Mouse (Mus musculus) lung, postnatal 14 days (tissue): Measurements from ENCODE around the gene Otulinl.

Experiments
- DNase-seq: peaks from one replicate; pipeline ENCODE4 v3.0.0; 2021

Gene Otulinl

DNA sequence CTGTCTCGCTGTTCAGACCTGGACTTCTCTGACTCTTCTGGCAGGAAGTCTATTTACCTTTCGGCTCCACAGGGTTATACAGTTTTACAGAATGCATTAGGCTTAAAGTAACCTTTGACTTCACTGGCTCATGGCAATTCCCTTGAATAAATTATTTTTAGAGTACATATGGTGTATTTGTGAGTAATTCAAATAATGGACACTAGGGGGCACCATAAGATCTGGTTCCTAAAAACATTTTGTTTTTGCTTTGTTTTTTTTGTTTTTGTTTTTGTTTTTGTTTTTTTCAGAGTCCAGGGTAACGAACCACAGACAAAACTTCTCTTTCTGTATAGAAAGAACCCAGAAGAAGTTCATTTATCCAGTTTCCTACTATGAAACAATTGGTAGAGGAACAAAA is 33.7 kb downstream of the Otulinl start:
- no peak for DNase-seq

DNA sequence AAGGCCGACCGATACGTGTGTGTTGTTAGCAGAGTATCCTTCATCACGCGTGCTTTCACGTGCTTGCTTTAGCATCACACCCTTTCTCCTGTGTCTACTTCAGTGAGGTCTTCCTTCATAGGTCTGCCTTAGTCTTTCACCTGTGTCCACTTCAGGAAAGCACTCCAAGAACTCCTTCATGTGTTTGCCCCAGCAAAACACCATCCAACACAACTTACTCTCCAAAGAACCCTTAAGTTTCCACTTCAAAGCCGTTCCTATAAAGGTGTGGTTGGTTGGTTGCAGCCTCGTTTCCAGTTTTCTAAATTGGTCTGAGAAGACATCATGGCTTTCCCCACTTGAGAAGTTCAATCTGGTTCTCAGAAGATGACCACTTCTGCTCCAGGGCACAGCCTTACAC is 34.7 kb downstream of the Otulinl start:
- no peak for DNase-seq

DNA sequence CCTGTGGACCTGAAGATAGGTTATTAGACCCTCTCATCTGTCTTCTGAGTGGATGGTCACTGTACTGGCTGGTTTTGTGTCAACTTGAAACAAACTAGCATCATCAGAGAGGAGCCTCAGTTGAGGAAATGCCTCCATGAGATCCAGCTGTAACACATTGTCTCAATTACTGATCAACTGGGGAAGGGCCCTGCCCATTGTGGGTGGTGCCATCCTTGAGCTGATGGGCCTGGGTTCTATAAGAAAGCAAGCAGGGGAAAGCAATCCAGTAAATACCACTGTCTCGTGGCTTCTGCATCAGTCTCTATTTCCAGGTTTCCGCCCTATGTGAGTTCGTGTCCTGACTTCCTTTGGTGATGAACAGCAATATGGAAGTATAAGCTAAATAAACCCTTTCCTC is 36.1 kb downstream of the Otulinl start:
- DNase-seq = no peak

DNA sequence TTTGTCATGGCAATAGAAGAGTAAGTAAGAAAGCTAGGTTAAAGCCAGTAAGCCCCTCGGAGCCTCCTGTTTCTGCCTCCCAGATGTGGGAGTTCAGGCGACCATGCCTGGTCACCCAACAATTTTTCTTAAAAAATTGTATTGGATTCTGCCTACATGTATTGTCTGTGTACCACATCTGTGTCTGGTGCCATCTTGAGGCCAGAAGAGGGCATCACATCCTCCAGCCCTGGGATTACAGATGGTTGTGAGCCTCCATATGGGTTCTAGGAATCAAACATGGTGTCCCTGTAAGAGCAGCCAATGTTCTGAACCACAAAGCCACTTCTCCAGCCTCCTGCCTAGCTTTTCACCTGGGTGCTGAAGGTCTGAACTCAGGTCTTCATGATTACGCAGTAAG is 38.5 kb downstream of the Otulinl start:
- DNase-seq = peak; percentile 52

DNA sequence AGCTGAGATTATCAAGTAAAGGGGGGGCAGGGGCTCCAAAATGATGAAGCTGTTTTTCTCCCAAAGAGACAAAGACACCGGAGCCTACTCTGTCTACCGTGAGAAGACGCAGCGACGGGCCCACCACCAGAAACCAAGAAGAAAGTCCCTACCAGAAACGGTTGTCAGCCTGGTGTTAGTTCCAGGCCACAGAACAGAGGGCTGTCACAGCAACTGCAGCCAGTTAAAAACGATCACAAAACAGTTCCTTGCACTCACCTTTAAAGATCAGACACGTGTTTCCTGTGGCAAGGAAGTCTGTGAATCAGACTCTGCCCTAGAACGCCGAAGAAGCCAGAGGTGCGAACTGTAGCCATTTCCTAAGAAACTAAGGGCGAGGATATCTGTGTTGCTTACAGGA is 40.2 kb downstream of the Otulinl start:
- no peak for DNase-seq

DNA sequence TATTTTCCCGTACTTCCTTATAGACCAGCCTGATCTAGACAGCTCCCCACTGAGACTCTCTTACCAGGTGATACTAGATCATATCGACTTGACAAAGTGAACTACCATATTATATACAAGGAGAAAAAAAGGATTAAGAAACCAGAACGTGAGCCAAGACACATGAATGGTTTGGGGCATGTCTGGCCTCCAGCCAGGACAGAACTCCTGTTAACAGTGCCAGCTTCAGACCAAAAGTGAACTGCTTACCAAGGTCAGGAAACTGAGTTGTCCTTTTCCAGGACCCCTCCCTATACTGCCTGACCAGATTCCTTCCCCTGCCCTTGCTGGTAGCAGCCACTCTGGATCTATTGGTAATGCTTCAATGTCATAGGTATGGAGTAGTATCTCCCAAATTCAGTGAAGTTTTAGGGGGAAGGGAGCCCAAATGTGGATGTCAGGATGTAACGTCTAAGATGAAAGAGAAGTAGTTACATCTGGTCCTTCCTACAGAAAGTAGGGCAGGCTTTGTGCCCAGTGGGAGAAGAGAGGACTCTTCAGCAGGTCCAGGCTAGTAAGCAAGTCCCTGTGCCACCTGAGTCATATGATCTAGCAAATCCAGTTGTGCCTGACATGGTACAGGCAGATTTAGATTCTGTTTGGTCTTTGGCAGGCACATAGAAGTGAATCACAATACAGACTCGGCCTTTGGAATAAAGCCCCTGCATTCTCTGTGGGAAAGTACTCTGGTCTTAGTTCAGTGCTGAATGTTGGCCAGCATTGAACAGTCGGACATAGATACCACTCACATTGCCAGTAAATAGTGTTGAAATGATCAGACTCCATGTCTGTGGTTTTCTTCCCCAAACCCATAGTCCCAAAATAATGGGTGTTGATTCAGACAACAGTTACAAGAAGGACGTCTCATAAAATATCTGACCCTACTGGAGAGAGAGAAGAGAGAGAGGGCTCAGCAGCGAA is 47.2 kb downstream of the Otulinl start:
- DNase-seq = no peak

DNA sequence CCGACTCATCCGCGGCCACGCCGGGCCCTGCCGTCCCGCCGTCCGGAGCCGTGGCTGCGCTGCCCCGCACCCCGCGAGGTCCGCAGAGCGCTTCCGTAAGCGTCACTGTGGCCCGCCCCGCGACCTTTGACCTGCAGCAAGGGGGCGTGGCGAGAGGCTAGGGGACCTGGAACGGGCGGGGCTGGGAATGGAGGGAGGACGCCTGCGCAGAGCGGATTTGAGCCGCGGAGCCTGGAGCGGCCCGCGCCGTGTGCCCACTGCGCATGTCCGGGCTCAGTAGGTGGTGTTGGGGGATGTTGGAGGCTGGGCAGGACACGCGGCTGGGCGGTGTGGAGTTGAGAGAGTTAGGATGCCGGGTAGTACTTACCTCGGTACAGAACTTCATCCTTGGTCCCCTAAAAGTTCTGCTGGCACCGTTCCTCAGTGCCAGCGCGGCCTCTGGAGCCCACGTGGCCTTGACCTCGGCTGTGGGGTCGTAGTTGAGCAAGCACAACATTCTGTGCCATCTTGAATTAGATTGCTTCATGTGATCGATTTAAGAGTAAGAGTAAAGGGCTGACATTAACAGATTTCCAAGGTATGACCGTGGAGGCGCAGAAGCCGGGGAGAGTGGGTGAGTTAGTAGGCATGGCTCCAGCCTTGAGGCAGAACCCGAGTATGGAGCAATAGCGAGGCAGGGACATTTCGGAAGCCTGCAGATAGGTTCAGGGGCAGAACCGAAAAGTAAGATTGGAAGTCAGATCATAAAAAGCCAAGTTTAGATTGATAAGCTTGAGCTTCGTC is 50.6 kb downstream of the Otulinl start, which contains the start of gene Otulin:
Gene Otulin (minus strand): TSS at position 93 of the 783 bp plus-strand sequence.
- DNase-seq = peak; percentile 100

DNA sequence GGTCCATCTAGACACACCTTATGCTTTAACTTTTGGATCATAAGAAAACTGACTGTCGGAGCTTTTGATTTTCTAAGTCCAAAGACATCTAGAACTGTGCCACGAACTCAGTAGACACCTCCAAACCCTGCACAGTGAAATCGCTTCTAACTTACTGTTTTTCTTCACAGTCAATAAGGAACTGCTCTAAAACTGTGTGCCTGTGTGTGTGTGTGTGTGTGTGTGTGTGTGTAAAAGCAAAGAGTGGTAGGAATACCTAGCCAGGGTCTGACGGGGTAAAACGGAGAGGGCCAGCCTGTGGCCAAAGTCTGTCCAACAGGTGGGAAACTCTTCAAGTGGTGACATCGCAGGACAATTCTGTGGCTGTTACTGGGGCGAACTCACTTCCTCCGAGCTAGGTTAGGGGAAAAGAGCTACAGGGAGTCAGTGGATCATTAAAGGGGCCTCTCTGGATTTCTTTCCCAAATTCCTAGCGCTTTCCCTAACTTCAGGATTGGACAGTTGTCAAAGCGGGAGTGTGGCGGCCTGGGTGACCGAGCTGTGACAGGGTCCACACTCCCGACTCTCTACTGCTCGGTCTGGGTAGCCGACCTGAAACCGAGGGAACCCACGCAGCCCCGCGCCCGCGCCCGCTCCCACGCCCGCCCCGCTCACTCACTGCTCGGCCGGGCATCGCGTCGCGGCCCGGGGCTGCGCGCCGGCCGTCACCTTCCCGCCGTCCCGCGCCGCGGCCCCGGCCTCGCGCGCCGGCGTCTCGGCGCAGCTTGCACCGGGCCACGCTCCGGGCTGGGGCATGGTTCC is 51.4 kb downstream of the Otulinl start:
- DNase-seq = peak; percentile 35

DNA sequence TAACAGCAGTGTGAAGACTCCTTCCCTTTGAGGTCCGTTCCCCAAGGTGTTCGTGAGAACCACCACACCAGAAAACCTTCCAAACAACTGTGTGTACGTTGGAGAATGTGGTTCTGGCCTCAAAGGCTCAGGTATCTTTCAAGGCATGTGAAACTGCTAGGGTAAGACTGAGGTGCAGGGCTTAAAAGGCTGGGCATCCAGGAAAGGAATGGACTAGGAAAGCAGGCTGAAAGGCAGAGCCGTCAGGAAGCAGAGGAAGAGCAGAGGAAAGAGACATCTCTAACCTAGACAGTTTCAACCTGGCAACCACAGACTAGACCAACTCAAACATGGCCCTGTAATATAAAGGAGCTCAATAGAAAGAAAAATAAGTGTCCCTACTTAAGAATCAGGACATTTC is 52.3 kb downstream of the Otulinl start:
- no peak for DNase-seq

DNA sequence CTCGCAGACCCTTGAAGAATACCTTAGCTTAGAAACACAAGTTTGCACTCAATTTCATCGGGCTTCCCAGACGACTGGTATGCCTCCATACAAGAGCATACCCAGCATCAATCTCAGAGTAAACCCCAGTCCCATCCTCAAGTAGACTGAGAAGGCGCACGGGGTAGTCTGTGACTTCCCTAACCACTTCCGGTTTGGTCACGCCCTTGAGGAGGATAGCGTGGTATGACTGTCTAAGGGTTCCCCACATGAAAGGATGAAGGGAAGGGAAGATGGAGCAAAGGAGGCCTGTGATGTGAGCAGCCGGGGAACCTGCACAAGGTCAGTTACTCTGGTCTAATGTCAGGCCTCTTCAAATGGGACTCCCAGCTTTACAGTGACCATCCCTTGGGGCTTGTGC is 53.6 kb downstream of the Otulinl start:
- no peak for DNase-seq

DNA sequence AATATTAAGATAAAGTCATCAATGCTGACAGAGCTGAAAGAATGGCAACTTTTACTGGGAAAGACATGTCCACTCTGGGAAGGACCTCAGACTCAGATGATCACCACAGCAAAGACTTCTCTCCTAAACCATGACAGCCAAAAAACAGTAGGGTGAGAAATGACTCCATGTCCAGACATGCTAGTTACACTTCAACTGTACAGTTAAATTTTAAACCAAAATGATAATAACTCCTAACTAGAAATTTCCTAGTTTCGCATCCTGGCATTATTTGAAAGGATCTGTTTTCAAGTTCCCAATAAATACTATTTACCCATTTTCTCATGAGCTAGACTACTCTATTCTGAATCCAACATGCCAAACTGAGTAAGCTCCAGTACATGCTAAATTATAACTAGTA is 55.1 kb downstream of the Otulinl start:
- no peak for DNase-seq

DNA sequence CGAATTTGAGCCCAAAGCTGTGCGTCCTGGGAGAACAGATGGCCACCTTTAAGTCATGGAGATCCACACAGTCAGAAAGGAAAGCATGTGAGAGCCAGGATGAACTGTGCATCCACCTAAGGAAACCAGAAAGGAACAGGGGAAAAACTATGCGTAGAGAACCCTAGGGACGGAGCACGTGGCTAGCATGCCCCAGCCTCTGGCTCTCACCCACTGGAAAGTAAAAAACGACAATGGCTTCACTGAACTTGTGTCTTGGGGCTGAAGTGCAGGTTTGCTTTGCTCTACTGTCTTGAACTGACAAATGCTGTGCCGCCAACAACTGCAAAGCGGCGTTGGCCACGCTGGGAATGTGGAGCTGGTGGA is 55.5 kb downstream of the Otulinl start:
- DNase-seq = no peak

DNA sequence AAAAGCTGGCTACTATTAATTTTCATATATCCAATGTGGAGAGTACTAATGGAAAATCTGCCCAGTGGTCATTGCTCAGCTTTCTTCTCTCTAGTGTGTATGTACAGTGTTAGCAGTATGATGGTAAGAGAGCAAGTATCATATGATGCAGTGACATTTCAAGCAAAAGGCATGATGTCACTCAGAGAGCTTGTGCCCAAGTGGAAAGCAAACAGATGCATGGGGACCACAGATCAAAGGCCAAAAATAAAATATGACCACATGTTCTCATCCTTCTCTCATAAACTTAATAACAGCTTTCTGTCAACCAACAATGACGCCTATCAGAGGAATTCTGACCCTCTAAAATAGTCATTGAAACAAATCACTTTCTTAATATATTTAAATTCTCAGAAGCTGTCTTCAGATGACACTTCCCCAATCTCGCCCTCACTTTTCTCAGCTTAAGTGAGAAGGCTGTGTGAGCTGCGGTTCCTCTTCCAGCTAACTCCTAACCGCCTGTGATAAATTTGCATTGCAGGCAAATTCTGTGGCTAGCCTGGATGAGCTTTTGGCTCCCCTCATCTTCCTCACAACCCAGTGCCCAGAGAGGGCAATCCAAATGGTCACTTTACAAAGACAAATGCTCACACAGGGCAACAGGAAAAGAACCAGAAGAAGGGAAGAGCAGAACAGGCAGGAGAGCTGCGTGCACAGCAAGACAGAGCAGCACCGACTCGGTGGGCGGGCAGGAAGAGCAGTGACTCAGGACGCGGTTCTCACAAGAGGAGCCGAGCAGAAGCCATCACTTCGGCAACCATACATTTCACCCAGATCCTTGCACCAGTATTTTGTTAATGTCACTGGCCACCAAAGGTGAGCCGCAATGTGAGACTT is 56.1 kb downstream of the Otulinl start:
- no peak for DNase-seq

DNA sequence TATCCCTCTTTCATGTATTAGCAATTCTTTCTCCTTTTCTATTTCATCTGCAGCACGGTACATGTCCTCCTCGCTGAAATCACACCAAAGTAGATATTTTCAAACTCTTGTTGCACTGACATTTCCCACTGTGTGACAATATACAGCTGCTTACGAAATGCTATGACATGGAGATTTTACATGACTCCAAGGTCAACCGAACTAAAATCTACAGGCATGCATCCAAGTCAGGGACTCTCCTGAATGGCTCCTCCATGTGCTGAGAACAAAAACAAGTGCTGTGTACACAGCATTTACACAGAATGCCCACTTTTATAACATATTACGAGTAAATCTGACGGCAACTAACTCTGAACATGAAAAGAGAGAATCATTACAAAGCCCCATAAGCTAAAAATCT is 58.1 kb downstream of the Otulinl start:
- no peak for DNase-seq

DNA sequence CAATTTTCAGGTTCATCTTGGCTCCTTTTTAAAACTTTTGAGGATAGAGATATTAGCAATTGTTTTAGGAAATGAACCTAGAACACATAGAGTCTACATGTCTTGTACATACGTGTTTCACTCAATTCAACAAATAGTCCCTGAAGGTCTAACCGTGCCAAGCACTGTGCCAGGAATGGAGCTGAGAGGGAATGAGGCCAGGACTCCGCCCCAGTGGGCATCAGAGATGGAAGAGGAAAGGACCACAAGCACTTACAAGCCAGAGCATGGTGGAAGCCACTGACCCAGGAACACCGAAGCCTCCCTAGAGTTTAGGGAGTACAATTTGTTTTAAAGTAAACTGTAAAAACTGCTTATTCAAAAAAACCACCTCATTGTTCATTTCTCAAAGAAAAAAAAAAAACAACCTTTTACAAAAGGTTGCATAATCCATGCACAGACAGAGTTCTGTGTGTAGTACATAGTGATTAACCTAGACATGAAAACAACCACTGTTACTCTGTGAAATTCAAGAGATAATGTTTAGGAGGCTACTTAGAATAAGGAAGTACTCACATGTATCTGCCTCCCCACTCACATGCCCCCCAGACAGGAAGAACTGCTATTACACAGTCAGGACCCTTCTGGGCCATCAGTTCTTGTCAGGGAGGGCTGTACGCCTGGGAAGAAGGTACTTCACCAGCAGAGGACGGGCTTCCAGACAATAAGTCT is 60.7 kb downstream of the Otulinl start:
- DNase-seq = no peak

DNA sequence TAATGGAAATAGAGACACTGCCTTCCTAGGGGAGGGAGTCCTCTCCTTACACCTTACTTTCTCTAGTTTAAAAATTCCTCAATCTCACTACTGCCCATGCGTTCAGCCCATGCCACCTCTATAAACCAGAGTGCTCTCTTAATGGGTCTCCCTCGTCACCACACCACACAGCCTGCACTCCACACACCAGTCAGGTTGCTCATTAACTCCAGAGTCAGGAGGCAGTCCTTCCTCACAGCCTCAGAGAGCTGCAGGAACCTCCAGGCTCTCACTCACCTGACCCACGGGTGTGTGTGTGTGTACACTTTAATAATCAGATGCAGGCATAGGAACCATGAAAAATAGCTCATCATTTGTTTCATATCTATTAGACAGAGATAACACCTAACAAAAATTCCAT is 61.7 kb downstream of the Otulinl start:
- no peak for DNase-seq

DNA sequence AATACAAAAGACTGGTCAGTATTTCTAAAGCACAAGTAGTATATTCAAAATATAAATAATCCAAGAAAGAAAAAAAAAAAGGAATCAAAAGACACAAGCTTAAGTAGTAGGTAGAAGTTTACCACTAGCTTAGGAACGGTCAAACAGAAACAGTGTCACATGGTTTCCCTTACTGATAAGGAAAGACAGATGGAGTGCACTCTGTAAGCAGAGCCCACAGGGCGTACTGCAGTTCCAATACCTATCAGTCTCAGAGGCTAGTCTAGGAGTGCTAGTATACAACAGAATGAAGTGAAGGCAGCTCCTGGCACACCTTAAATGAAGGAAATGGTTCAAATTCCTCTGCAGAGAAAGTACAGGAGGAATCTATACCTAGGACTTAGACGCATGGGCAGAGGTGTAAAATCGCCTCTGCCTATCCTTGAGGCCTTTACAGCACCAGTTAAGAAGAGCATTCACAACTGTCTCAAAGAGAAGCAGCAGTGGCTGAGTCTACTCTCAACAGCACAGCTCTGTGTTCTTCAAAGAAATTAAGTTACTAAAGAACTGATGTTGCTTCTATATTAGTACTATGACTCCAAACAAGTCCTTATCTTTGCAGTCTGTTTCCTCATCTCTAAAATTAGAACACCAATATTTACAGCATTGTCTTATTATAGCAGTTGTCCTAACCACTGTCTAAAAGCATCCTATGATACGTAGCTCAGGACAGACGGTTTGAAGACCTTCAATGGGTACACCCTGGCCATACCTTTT is 62.4 kb downstream of the Otulinl start:
- DNase-seq = no peak

DNA sequence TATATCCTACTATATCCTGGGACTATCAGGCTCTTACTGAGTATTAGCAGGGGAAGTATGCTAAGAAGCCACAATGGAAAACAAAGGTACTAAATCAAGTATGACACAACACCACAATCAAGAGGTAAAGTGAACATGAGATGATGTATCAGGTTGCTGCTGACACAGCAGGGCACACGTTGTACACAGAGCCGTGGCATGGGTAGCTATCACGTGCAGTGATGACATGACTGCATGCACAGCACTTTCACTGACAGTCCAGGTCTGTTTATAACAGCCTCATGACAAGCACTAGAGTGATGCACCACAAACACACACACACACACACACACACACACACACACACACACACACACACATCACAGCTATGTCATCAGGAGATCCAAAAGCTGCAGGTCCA is 64.2 kb downstream of the Otulinl start:
- DNase-seq = no peak

DNA sequence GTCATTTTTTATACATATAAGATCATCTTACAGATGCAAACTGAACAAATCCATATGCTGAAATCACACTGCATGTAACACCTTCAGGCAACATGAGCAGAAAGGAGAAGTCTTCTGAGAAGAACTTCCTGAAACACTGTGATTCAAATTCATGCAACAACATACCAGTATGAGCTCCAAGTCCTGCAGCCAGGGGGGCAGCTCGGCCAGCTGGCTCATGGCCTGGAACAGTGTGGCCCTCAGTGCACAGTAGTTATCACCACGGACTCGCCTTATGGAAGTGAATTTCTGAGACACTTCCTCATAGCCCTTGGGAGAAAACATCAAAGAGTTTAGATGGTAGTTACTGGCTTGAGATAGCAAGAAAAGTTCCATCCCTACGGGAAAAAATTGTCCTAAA is 65.2 kb downstream of the Otulinl start:
- DNase-seq = peak; percentile 53

DNA sequence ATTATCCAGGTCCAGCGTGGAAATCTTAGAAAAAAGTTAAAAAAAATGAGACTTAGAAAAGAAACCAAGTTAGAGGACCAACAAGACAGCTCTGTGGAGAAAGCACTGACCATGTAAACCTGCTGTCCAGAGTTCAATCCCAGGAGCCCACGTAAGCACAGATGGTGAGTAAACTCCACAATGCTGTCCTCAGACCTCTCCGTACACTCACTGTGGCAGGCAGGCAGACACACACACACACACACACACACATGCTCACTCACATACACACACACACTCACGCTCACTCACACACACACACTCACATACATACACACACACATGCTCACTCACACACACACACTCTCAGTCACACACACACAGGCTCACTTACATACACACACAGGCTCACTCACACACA is 68.1 kb downstream of the Otulinl start:
- no peak for DNase-seq
